ENCODE assay signal across 8 mouse cellular contexts in genomic region chr9:55325564-55326514, GRCm38 (mm10). TPM values are rescaled to one million over a fixed set of nuclear protein-coding genes. Genes with fewer than 3 reads are reported as not detected.
DNase-seq lines count a peak whose midpoint lies in the region; ATAC-seq and TF ChIP-seq lines count a peak whose summit lies in the region.

No protein-coding gene starts in this region.

- ATAC-seq in midbrain, embryonic 12.5 days (ENCODE audit: low FRiP score, low read depth), result no peak

- H3K4me2 ChIP-seq in midbrain, embryonic 12.5 days (replicated peaks), result peak overlapping the region; percentile 82

- intact Hi-C loops in gastrocnemius, postnatal 36 days (cut with DNase I), result loop anchor here (5.0 kb wide), 1 partner anchor 66 kb away; no protein-coding TSS in a partner anchor

- TF ChIP-seq CTCF in kidney, adult 2 months (conservative IDR thresholded peaks at IDR 0.05; ENCODE audit: insufficient read depth, insufficient read length, low read depth, low read length), result no peak

- H3K27ac ChIP-seq in kidney, adult 2 months (ENCODE audit: insufficient read depth, low read depth, low read length), result no peak overlapping the region
- H3K27ac ChIP-seq in hindbrain, embryonic 10.5 days, result peak overlapping the region; percentile 92
- H3K27ac ChIP-seq in midbrain, embryonic 12.5 days (replicated peaks), result peak overlapping the region; percentile 67; the same call in 1 of the 2 replicates

- no peak for TF ChIP-seq POLR2A in kidney, adult 2 months (IDR thresholded peaks at IDR 0.05; ENCODE audit: low read depth, low read length)

- H3K4me1 ChIP-seq in kidney, adult 2 months (ENCODE audit: control insufficient read depth, insufficient read depth, low read length), result no peaks in the 10 kb centered on the region
- H3K4me1 ChIP-seq in hindbrain, embryonic 10.5 days (replicated peaks), result peaks cover 34% of the 10 kb centered on the region
- peaks cover 19% of the 10 kb centered on the region for H3K4me1 ChIP-seq in midbrain, embryonic 12.5 days

- peak overlapping the region; percentile 73 for H3K4me3 ChIP-seq in kidney, adult 2 months (ENCODE audit: insufficient read depth, low read depth, low read length)
- H3K4me3 ChIP-seq in hindbrain, embryonic 10.5 days, result peak overlapping the region; percentile 78
- peak overlapping the region; percentile 73 for H3K4me3 ChIP-seq in midbrain, embryonic 12.5 days

- H3K9me3 ChIP-seq in hindbrain, embryonic 10.5 days, result no peaks in the 10 kb centered on the region
- no peaks in the 10 kb centered on the region for H3K9me3 ChIP-seq in midbrain, embryonic 12.5 days

- WGBS in kidney, adult 2 months, result 21% methylated on average over 18 of the region's 18 CpGs
- WGBS in hindbrain, embryonic 10.5 days, result 18% methylated on average over 18 of the region's 18 CpGs
- WGBS in midbrain, embryonic 12.5 days, result 16% methylated on average over 18 of the region's 18 CpGs

- H3K9ac ChIP-seq in midbrain, embryonic 12.5 days (replicated peaks), result peak overlapping the region; percentile 73

- DNase-seq in kidney, adult 2 months, result no peak
- DNase-seq in kidney, adult 9 months, result no peak
- DNase-seq in MN1 (ENCODE audit: low spot score), result peak; percentile 24
- DNase-seq in hindbrain, embryonic 10.5 days (ENCODE audit: low spot score), result no peak
- DNase-seq in gastrocnemius, postnatal 36 days, result no peak
- DNase-seq in frontal cortex, postnatal 36 days (ENCODE audit: low spot score in 2 of 2), result no peak
- DNase-seq in right cerebral cortex, adult 18-20 months, result no peak

- H3K27me3 ChIP-seq in kidney, adult 2 months (replicated peaks; ENCODE audit: control insufficient read depth, insufficient read depth, low read length), result peaks cover 2% of the 10 kb centered on the region
- peaks cover 61% of the 10 kb centered on the region for H3K27me3 ChIP-seq in hindbrain, embryonic 10.5 days (ENCODE audit: insufficient read depth, poor library complexity, severe bottlenecking)
- peaks cover 42% of the 10 kb centered on the region for H3K27me3 ChIP-seq in midbrain, embryonic 12.5 days

- no peaks in the 10 kb centered on the region for H3K36me3 ChIP-seq in kidney, adult 2 months (ENCODE audit: control insufficient read depth, insufficient read depth, low read length)
- no peaks in the 10 kb centered on the region for H3K36me3 ChIP-seq in hindbrain, embryonic 10.5 days
- H3K36me3 ChIP-seq in midbrain, embryonic 12.5 days, result no peaks in the 10 kb centered on the region

RNA-seq across cellular contexts. Expression of gene Nrg4, which starts 0.8 kb away (rescaled TPM):
- polyA plus RNA-seq in kidney, adult 2 months (2012; rRNA removed), result 8.3 and 11.4 TPM in 2 replicates
- polyA plus RNA-seq in hindbrain, embryonic 10.5 days (2016; fragmentation: Nextera tagmentation; extraction: Ambion mirVana), result 0.64 and 1.0 TPM in 2 replicates
- 1.4 and 1.7 TPM in 2 replicates for polyA plus RNA-seq in midbrain, embryonic 12.5 days (2016; fragmentation: Nextera tagmentation; extraction: Ambion mirVana)
- total RNA-seq in gastrocnemius, postnatal 36 days (2021), result under 1 TPM; 0.51 to 0.67 TPM

RNA-seq across cellular contexts. Expression of gene Tmem266, which starts 0.9 kb away (rescaled TPM):
- 0.23 and 0.31 TPM in 2 replicates for polyA plus RNA-seq in kidney, adult 2 months (2012; rRNA removed)
- 0.46 and 1.2 TPM in 2 replicates for polyA plus RNA-seq in hindbrain, embryonic 10.5 days (2016; fragmentation: Nextera tagmentation; extraction: Ambion mirVana)
- 1.1 and 1.6 TPM in 2 replicates for polyA plus RNA-seq in midbrain, embryonic 12.5 days (2016; fragmentation: Nextera tagmentation; extraction: Ambion mirVana)
- 1 to 10 TPM; 1.2 to 1.7 TPM for total RNA-seq in gastrocnemius, postnatal 36 days (2021)
